Mouse (Mus musculus): ENCODE measurements at regions not wholly inside any gene's neighbourhood (a gene's known extent, or its start where the extent isn't known, plus 50 kb on each side); places are given as distances from the start of the nearest gene placed in this dataset.

DNA sequence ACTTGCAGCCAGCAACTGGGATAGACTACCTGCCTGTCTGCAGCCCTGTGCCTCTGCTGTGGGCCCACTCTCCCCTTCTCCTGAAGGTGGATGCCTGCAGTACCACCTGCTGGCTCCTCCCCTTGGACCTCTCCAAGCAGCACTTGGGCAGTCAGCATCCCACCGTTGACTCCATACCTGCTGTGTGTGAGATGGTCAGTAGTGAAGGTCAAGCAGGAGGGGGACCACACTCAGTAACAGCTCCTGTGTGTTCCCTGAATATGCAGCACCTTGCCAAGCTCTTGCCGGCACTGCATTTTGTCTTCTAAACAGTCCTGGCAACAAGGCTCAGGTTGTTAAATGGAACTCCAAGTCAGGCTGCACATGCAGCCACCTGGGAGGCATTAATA lies 71.6 kb upstream of the Sesn3 start:
- TF ChIP-seq POLR2A (IDR thresholded peaks at IDR 0.05; ENCODE audit: insufficient read depth, low read depth, low read length): no peak
- no peak for TF ChIP-seq CTCF (IDR thresholded peaks at IDR 0.05; ENCODE audit: insufficient read depth, low read depth, low read length)
